In genomic region chr3:69348197-69348920, GRCm38 (mm10) we compare ENCODE assay signal across 14 mouse cellular contexts. TPM values are rescaled to one million over a fixed set of nuclear protein-coding genes. Genes with fewer than 3 reads are reported as not detected.
DNase-seq lines count a peak whose midpoint lies in the region; ATAC-seq and TF ChIP-seq lines count a peak whose summit lies in the region.
"Had no signal": no experiment of that assay in that cellular context is flagged by ENCODE, and none has a peak within 500 bp of the region (broad histone marks: within the 10 kb centered on the region; RNA-seq: fewer than 3 reads in every experiment).

No protein-coding gene starts in this region.

- DNase-seq in cerebellum, adult 2 months, result peak in 1 of 2 experiments; percentile 46
- no peak for DNase-seq in cerebellum, adult 9-11 months
- peak; percentile 77 for DNase-seq in liver, adult 2 months (ENCODE audit: extremely low read depth, low read depth, low spot score)
- DNase-seq in liver, embryonic 11.5 days (ENCODE audit: low spot score), result no peak
- DNase-seq in A20 (ENCODE audit: low read depth, low spot score), result peak; percentile 21
- no peak for DNase-seq in thymus, postnatal 10 days (ENCODE audit: low spot score in 2 of 2)
- no peak for DNase-seq in kidney, adult 8-10 months
- DNase-seq: kidney, adult 11 months; layer of hippocampus, adult 9-11 months; right cerebral cortex, postnatal 4 days had no signal

- H3K4me1 ChIP-seq in cerebellum, adult 2 months (ENCODE audit: control insufficient read depth, insufficient read depth, low read length), result peaks cover 10% of the 10 kb centered on the region
- peaks cover 5% of the 10 kb centered on the region for H3K4me1 ChIP-seq in liver, adult 2 months (ENCODE audit: control insufficient read depth, insufficient read depth, low read length)
- H3K4me1 ChIP-seq in liver, embryonic 11.5 days (replicated peaks; ENCODE audit: control insufficient read depth, insufficient read depth, low read length), result peaks cover 15% of the 10 kb centered on the region; the same call in 1 of the 2 replicates
- H3K4me1 ChIP-seq: neural tube, embryonic 12.5 days had no signal

- no peaks in the 10 kb centered on the region for H3K79me2 ChIP-seq in liver, adult 2 months (ENCODE audit: control insufficient read depth, insufficient read depth, low read length)

- no peak overlapping the region for H3K4me3 ChIP-seq in cerebellum, adult 2 months (replicated peaks; ENCODE audit: insufficient read depth, low read depth, low read length)
- peak overlapping the region; percentile 21; the same call in 1 of the 2 replicates for H3K4me3 ChIP-seq in liver, adult 2 months (ENCODE audit: insufficient read depth, low read depth, low read length)
- H3K4me3 ChIP-seq in liver, embryonic 11.5 days (ENCODE audit: low read depth, low read length), result no peak overlapping the region
- H3K4me3 ChIP-seq: limb, embryonic 13.5 days; neural tube, embryonic 12.5 days had no signal

- TF ChIP-seq CTCF in cerebellum, adult 2 months (IDR thresholded peaks at IDR 0.05; ENCODE audit: borderline replicate concordance, insufficient read depth, low read depth, low read length), result 0 out of 2 replicates have a peak, but pooled peaks have one; percentile 13
- TF ChIP-seq CTCF in liver, adult 2 months (IDR thresholded peaks at IDR 0.05; ENCODE audit: low read depth, low read length), result no peak

- no peaks in the 10 kb centered on the region for H3K9me3 ChIP-seq in liver, embryonic 11.5 days (ENCODE audit: control insufficient read depth, low read length)
- H3K9me3 ChIP-seq: limb, embryonic 13.5 days; neural tube, embryonic 12.5 days had no signal

- TF ChIP-seq POLR2A in cerebellum, adult 2 months (IDR thresholded peaks at IDR 0.05; ENCODE audit: borderline replicate concordance, insufficient read depth, low read length), result no peak
- no peak for TF ChIP-seq POLR2A in liver, adult 2 months (IDR thresholded peaks at IDR 0.05; ENCODE audit: extremely low read depth, insufficient read depth, low read length)

- H3K36me3 ChIP-seq in liver, adult 2 months (ENCODE audit: control insufficient read depth, insufficient read depth, low read length), result no peaks in the 10 kb centered on the region
- H3K36me3 ChIP-seq in liver, embryonic 11.5 days (ENCODE audit: control insufficient read depth, insufficient read depth, low read length), result no peaks in the 10 kb centered on the region
- H3K36me3 ChIP-seq: limb, embryonic 13.5 days; neural tube, embryonic 12.5 days had no signal

- H3K27me3 ChIP-seq in cerebellum, adult 2 months (ENCODE audit: control insufficient read depth, insufficient read depth, low read length), result no peaks in the 10 kb centered on the region
- H3K27me3 ChIP-seq in liver, adult 2 months (ENCODE audit: control insufficient read depth, insufficient read depth, low read length), result no peaks in the 10 kb centered on the region
- H3K27me3 ChIP-seq in liver, embryonic 11.5 days (replicated peaks; ENCODE audit: control insufficient read depth, insufficient read depth, low read length), result no peaks in the 10 kb centered on the region
- H3K27me3 ChIP-seq: limb, embryonic 13.5 days; neural tube, embryonic 12.5 days had no signal

- peak overlapping the region; percentile 14 for H3K27ac ChIP-seq in cerebellum, adult 2 months (ENCODE audit: insufficient read depth, low read length)
- H3K27ac ChIP-seq in liver, adult 2 months (replicated peaks; ENCODE audit: insufficient read depth, low read depth, low read length), result peak overlapping the region; percentile 84
- H3K27ac ChIP-seq in liver, embryonic 11.5 days (ENCODE audit: low read depth, low read length), result no peak overlapping the region
- H3K27ac ChIP-seq: limb, embryonic 13.5 days; neural tube, embryonic 12.5 days had no signal

- H3K9ac ChIP-seq in liver, adult 2 months (ENCODE audit: low read depth, low read length), result peak overlapping the region; percentile 61
- no peak overlapping the region for H3K9ac ChIP-seq in liver, embryonic 11.5 days (ENCODE audit: low read depth, low read length)
- H3K9ac ChIP-seq: limb, embryonic 13.5 days; neural tube, embryonic 12.5 days had no signal

- ATAC-seq in liver, embryonic 11.5 days (replicated peaks; ENCODE audit: low FRiP score), result no peak
- ATAC-seq in megakaryocyte progenitor cell, adult 5-6 weeks (replicated peaks; ENCODE audit: poor library complexity), result peak; percentile 59

- no peak overlapping the region for H3K4me2 ChIP-seq in liver, embryonic 11.5 days
- H3K4me2 ChIP-seq: limb, embryonic 13.5 days; midbrain, embryonic 11.5 days; neural tube, embryonic 12.5 days had no signal

- 78% methylated on average over 11 of the region's 11 CpGs for WGBS in cerebellum, adult 2 months
- 46% methylated on average over 11 of the region's 11 CpGs for WGBS in liver, adult 2 months
- 79% methylated on average over 11 of the region's 11 CpGs for WGBS in liver, embryonic 11.5 days

RNA-seq across cellular contexts. Expression of gene Ppm1l, which starts 31.7 kb away (rescaled TPM):
- 38.2 and 39.8 TPM in 2 replicates for polyA plus RNA-seq in cerebellum, adult 2 months (2012; rRNA removed)
- 3.3 and 4.4 TPM in 2 replicates for total RNA-seq in liver, adult 2 months (2014; rRNA removed)
- 1.9 and 2.4 TPM in 2 replicates for polyA plus RNA-seq in liver, adult 2 months (2012; rRNA removed)
- 8.2 and 8.3 TPM in 2 replicates for polyA plus RNA-seq in liver, embryonic 11.5 days (2014; fragmentation: Nextera tagmentation; extraction: Ambion mirVana)
- 2.2 TPM in 2 replicates for total RNA-seq in megakaryocyte progenitor cell, adult 5-6 weeks (2015)
- 1.5 and 2.0 TPM in 2 replicates for total RNA-seq in megakaryocyte progenitor cell, adult 5-6 weeks (2017)

Comparison
In these comparisons a context has a peak if more than half of its experiments do, and no peak if none do; other contexts are left out.
1. DNase-seq: peak in liver, adult 2 months (single experiment) and A20 (single experiment); none in cerebellum, adult 9-11 months (single experiment), liver, embryonic 11.5 days (single experiment), thymus, postnatal 10 days (0 of 2) and kidney, adult 8-10 months (0 of 2).